Mouse (Mus musculus) right cerebral cortex, postnatal 25 days (tissue): Measurements from ENCODE around the gene Gnl1.
"Not testable (repeated sequence)": the region's sequence is repeated elsewhere in the genome, so short reads cannot be mapped to it uniquely, and the experiment has no call there.

Experiments
- DNase-seq: peaks from one replicate; pipeline ENCODE4 v3.0.0; 2022

Gnl1 gene

GRCm38 (mm10) chr17:36027663-36028062 lies 48.0 kb downstream of the Gnl1 start:
- no peak for DNase-seq

- DNase-seq, result no peak
Measured at GRCm38 (mm10) chr17:36028879-36029619, 49.4 kb downstream of the Gnl1 start.

GRCm38 (mm10) chr17:36030046-36030702 lies 50.5 kb downstream of the Gnl1 start:
- DNase-seq, result not testable (repeated sequence)

GRCm38 (mm10) chr17:36030703-36031582 lies 51.3 kb downstream of the Gnl1 start:
- DNase-seq, result not testable (repeated sequence)

- DNase-seq, result peak; percentile 58
Measured at GRCm38 (mm10) chr17:36031583-36032331, 52.1 kb downstream of the Gnl1 start.

GRCm38 (mm10) chr17:36032351-36032875 lies 52.8 kb downstream of the Gnl1 start, which contains the start of gene H2-T23:
Gene H2-T23 (minus strand): TSS chr17:36032855.
- peak; percentile 29 for DNase-seq

- DNase-seq, result not testable (repeated sequence)
Measured at GRCm38 (mm10) chr17:36034524-36034923, 54.9 kb downstream of the Gnl1 start.

- peak; percentile 65 for DNase-seq
Measured at GRCm38 (mm10) chr17:36035010-36035638, 55.5 kb downstream of the Gnl1 start.

GRCm38 (mm10) chr17:36036126-36036525 lies 56.5 kb downstream of the Gnl1 start:
- not testable (repeated sequence) for DNase-seq
